ENCODE assay signal across 8 mouse cellular contexts in genomic region chr16:32154437-32154836, GRCm38 (mm10). TPM values are rescaled to one million over a fixed set of nuclear protein-coding genes. Genes with fewer than 3 reads are reported as not detected.
DNase-seq lines count a peak whose midpoint lies in the region; ATAC-seq and TF ChIP-seq lines count a peak whose summit lies in the region.

No protein-coding gene starts in this region.

- no peak overlapping the region for H3K4me3 ChIP-seq in liver, postnatal 0 days (ENCODE audit: low read depth, low read length)
- H3K4me3 ChIP-seq in liver, embryonic 12.5 days: no peak overlapping the region
- H3K4me3 ChIP-seq in left cerebral cortex, adult 2 months: no peak overlapping the region
- H3K4me3 ChIP-seq in thymus, adult 2 months (ENCODE audit: control insufficient read depth, insufficient read depth, low read length): no peak overlapping the region

- no peaks in the 10 kb centered on the region for H3K9me3 ChIP-seq in liver, postnatal 0 days (ENCODE audit: low read length)
- no peaks in the 10 kb centered on the region for H3K9me3 ChIP-seq in liver, embryonic 12.5 days (replicated peaks)

- no peak for TF ChIP-seq POLR2A in thymus, adult 2 months (IDR thresholded peaks at IDR 0.05; ENCODE audit: control insufficient read depth, extremely low read depth, insufficient read depth, low read length, poor library complexity)

- WGBS in liver, postnatal 0 days (ENCODE audit: insufficient replicate concordance): 68% methylated on average over 13 of the region's 13 CpGs
- 67% methylated on average over 13 of the region's 13 CpGs for WGBS in liver, embryonic 12.5 days (ENCODE audit: insufficient replicate concordance)
- 86% methylated on average over 13 of the region's 13 CpGs for WGBS in thymus, adult 2 months

- no peak for DNase-seq in liver, postnatal 0 days
- peak; percentile 97 for DNase-seq in cerebellum, adult 11 months
- peak; percentile 61 to 76 for DNase-seq in frontal cortex, postnatal 14 days (ENCODE audit: low spot score in 2 of 2)
- DNase-seq in left cerebral cortex, adult 2 months (ENCODE audit: extremely low spot score in 1 of 2, low spot score in 2 of 2): peak; percentile 38 to 77
- no peak for DNase-seq in urinary bladder, postnatal 14 days (ENCODE audit: low spot score)
- DNase-seq in thymus, adult 2 months: no peak
- no peak for DNase-seq in thymus, postnatal 4 days

- H3K4me1 ChIP-seq in liver, postnatal 0 days (ENCODE audit: insufficient read depth): peaks cover 6% of the 10 kb centered on the region; the same call in 1 of the 2 replicates
- no peaks in the 10 kb centered on the region for H3K4me1 ChIP-seq in liver, embryonic 12.5 days
- H3K4me1 ChIP-seq in thymus, adult 2 months (replicated peaks; ENCODE audit: control insufficient read depth, insufficient read depth, low read length): no peaks in the 10 kb centered on the region

- peaks cover 28% of the 10 kb centered on the region for H3K36me3 ChIP-seq in liver, postnatal 0 days (replicated peaks; ENCODE audit: insufficient read depth, low read length)
- peaks cover 38% of the 10 kb centered on the region for H3K36me3 ChIP-seq in liver, embryonic 12.5 days
- peaks cover 21% of the 10 kb centered on the region for H3K36me3 ChIP-seq in thymus, adult 2 months (ENCODE audit: control insufficient read depth, insufficient read depth, low read length)

- no peak for TF ChIP-seq CTCF in liver, postnatal 0 days (IDR thresholded peaks at IDR 0.05; ENCODE audit: low read depth)
- TF ChIP-seq CTCF in left cerebral cortex, adult 2 months (IDR thresholded peaks at IDR 0.05): no peak
- no peak for TF ChIP-seq CTCF in thymus, adult 2 months (IDR thresholded peaks at IDR 0.05; ENCODE audit: borderline replicate concordance, control insufficient read depth, extremely low read depth, insufficient read depth, low read length, poor library complexity)

- no peak overlapping the region for H3K27ac ChIP-seq in liver, postnatal 0 days (ENCODE audit: low read depth)
- no peak overlapping the region for H3K27ac ChIP-seq in liver, embryonic 12.5 days
- H3K27ac ChIP-seq in left cerebral cortex, adult 2 months: peak overlapping the region; percentile 5
- H3K27ac ChIP-seq in thymus, adult 2 months (ENCODE audit: control insufficient read depth, insufficient read depth, low read length): no peak overlapping the region

- 0 out of 2 replicates have a peak overlapping the region, but pooled peaks have one; percentile 26 for H3K4me2 ChIP-seq in liver, postnatal 0 days (ENCODE audit: low read depth, low read length)
- no peak overlapping the region for H3K4me2 ChIP-seq in liver, embryonic 12.5 days

- H3K27me3 ChIP-seq in liver, postnatal 0 days (ENCODE audit: insufficient read depth, low read length): no peaks in the 10 kb centered on the region
- no peaks in the 10 kb centered on the region for H3K27me3 ChIP-seq in liver, embryonic 12.5 days (replicated peaks)
- H3K27me3 ChIP-seq in thymus, adult 2 months (ENCODE audit: control insufficient read depth, insufficient read depth, low read length): no peaks in the 10 kb centered on the region

- intact Hi-C loops in left cerebral cortex, adult 2 months (cut with DNase I): loop anchor here (5.0 kb wide), 1 partner anchor 93 kb away; the partner anchor contains the start of genes Fbxo45 and Wdr53

- ATAC-seq in liver, postnatal 0 days: no peak
- no peak for ATAC-seq in liver, embryonic 12.5 days

- TF ChIP-seq EP300 in liver, postnatal 0 days (IDR thresholded peaks at IDR 0.05; ENCODE audit: low read depth): no peak

- no peak overlapping the region for H3K9ac ChIP-seq in liver, postnatal 0 days (replicated peaks)
- H3K9ac ChIP-seq in liver, embryonic 12.5 days: no peak overlapping the region

RNA-seq across cellular contexts. Expression of gene Nrros, which starts 11.0 kb away (rescaled TPM):
- 18.5 and 20.5 TPM in 2 replicates for polyA plus RNA-seq in liver, postnatal 0 days (2015; fragmentation: Nextera tagmentation; extraction: Ambion mirVana)
- 26.5 and 29.9 TPM in 2 replicates for polyA plus RNA-seq in liver, embryonic 12.5 days (2016; fragmentation: Nextera tagmentation; extraction: Ambion mirVana)
- 1 to 10 TPM; 8.7 to 9.1 TPM for total RNA-seq in left cerebral cortex, adult 2 months (2021)
- polyA plus RNA-seq in thymus, adult 2 months (2012; rRNA removed): 148 and 157 TPM in 2 replicates

RNA-seq across cellular contexts. Expression of gene Bex6, which starts 25.2 kb away (rescaled TPM):
- polyA plus RNA-seq in liver, postnatal 0 days (2015; fragmentation: Nextera tagmentation; extraction: Ambion mirVana): 0.94 and 1.2 TPM in 2 replicates
- polyA plus RNA-seq in liver, embryonic 12.5 days (2016; fragmentation: Nextera tagmentation; extraction: Ambion mirVana): 1.5 and 1.6 TPM in 2 replicates
- not detected for total RNA-seq in left cerebral cortex, adult 2 months (2021)
- polyA plus RNA-seq in thymus, adult 2 months (2012; rRNA removed): 0.65 and 0.79 TPM in 2 replicates

RNA-seq across cellular contexts. Expression of gene Cep19, which starts 54.8 kb away (rescaled TPM):
- 5.3 and 5.4 TPM in 2 replicates for polyA plus RNA-seq in liver, postnatal 0 days (2015; fragmentation: Nextera tagmentation; extraction: Ambion mirVana)
- polyA plus RNA-seq in liver, embryonic 12.5 days (2016; fragmentation: Nextera tagmentation; extraction: Ambion mirVana): 7.6 TPM in 2 replicates
- 10 to 100 TPM; 65.2 to 67.7 TPM for total RNA-seq in left cerebral cortex, adult 2 months (2021)
- 21.4 and 21.7 TPM in 2 replicates for polyA plus RNA-seq in thymus, adult 2 months (2012; rRNA removed)

RNA-seq across cellular contexts. Expression of gene Pigx, which starts 54.9 kb away (rescaled TPM):
- 65.3 and 66.6 TPM in 2 replicates for polyA plus RNA-seq in liver, postnatal 0 days (2015; fragmentation: Nextera tagmentation; extraction: Ambion mirVana)
- 33.8 and 37.2 TPM in 2 replicates for polyA plus RNA-seq in liver, embryonic 12.5 days (2016; fragmentation: Nextera tagmentation; extraction: Ambion mirVana)
- 10 to 100 TPM; 20.9 to 24.1 TPM for total RNA-seq in left cerebral cortex, adult 2 months (2021)
- polyA plus RNA-seq in thymus, adult 2 months (2012; rRNA removed): 81.6 and 89.5 TPM in 2 replicates

Comparison
In these comparisons a context has a peak if more than half of its experiments do, and no peak if none do; other contexts are left out.
1. DNase-seq: peak in cerebellum, adult 11 months (single experiment), frontal cortex, postnatal 14 days (2 of 2) and left cerebral cortex, adult 2 months (2 of 2); none in liver, postnatal 0 days (single experiment), urinary bladder, postnatal 14 days (single experiment), thymus, adult 2 months (single experiment) and thymus, postnatal 4 days (single experiment).